Mouse (Mus musculus) G1E (cell line): ENCODE measurements around the gene Hat1. TPM values are rescaled to one million over a fixed set of nuclear protein-coding genes. Genes with fewer than 3 reads are reported as not detected.
A peak's percentile ranks its signal among the peaks of the same experiment; 100 is the strongest.

Experiments
- ATAC-seq: 2 replicates; pipeline ENCODE4 v1.8.0; 2016; ENCODE audit warnings: mild to moderate bottlenecking; ENCODE audit not compliant: insufficient number of reproducible peaks, poor library complexity, low FRiP score, severe bottlenecking; ENCODE audit errors: extremely low read depth
- DNase-seq: peaks from one replicate; pipeline ENCODE4 v3.0.0; 2012; ENCODE audit warnings: low spot score
- H3K27me3 ChIP-seq: 2 replicates; pipeline ENCODE4 v1.6.1; 2012; ENCODE audit warnings: mild to moderate bottlenecking, low read length, inconsistent platforms; ENCODE audit not compliant: insufficient read depth
- H3K36me3 ChIP-seq: replicated peaks from 2 replicates; pipeline ENCODE3; 2012; ENCODE audit warnings: mild to moderate bottlenecking, inconsistent platforms
- H3K4me1 ChIP-seq: 2 replicates; pipeline ENCODE4 v1.6.1; 2012; ENCODE audit warnings: low read depth, low read length, inconsistent platforms, mixed read lengths; ENCODE audit not compliant: insufficient read depth
- H3K4me3 ChIP-seq: 2 replicates; pipeline ENCODE4 v1.5.1; 2012; ENCODE audit warnings: low read depth, mild to moderate bottlenecking, inconsistent platforms, low read length, moderate library complexity, mixed read lengths
- H3K9me3 ChIP-seq: replicated peaks from 2 replicates; pipeline ENCODE4 v1.6.1; 2012; ENCODE audit warnings: inconsistent platforms
- CTCF ChIP-seq: IDR thresholded peaks from 2 replicates; pipeline ENCODE4 v1.5.1; 2012; ENCODE audit warnings: low read depth, low read length, inconsistent platforms, mixed read lengths
- GATA1 ChIP-seq: IDR thresholded peaks from 2 replicates; pipeline ENCODE4 v1.6.1; 2012; ENCODE audit warnings: borderline replicate concordance, low read length, inconsistent platforms, mixed read lengths
- GATA2 ChIP-seq: IDR thresholded peaks from 2 replicates; pipeline ENCODE4 v1.6.1; 2012; ENCODE audit warnings: low read depth, low read length, inconsistent platforms, borderline replicate concordance
- POLR2AphosphoS5 ChIP-seq: IDR thresholded peaks from 2 replicates; pipeline ENCODE4 v1.6.1; 2012; ENCODE audit warnings: low read depth, low read length, inconsistent platforms; ENCODE audit not compliant: insufficient replicate concordance
- TAL1 ChIP-seq: conservative IDR thresholded peaks from 2 replicates; pipeline ENCODE4 v1.6.1; 2012; ENCODE audit warnings: low read depth, low read length, inconsistent platforms, mixed read lengths
- polyA plus RNA-seq: library from polyadenylated mRNA; stranded (reverse); fragments of >175 nt; gene quantifications from 2 replicates; pipeline ENCODE4 v1.2.3, GENCODE M21; 2012
- total RNA-seq, 2 experiments: library from RNA; stranded (forward) in 1 of 2; stranded (reverse) in 1 of 2; fragments of 200-1000 nt in 1 of 2; fragments of >200 nt in 1 of 2; fragmentation: Nextera tagmentation in 1 of 2; gene quantifications; 2 replicates each; pipeline ENCODE4 v1.2.3; 2014 to 2017

Gene Hat1
- total and polyA plus RNA-seq, 3 experiments, result 6.3 to 297 (median 107) TPM

DNA sequence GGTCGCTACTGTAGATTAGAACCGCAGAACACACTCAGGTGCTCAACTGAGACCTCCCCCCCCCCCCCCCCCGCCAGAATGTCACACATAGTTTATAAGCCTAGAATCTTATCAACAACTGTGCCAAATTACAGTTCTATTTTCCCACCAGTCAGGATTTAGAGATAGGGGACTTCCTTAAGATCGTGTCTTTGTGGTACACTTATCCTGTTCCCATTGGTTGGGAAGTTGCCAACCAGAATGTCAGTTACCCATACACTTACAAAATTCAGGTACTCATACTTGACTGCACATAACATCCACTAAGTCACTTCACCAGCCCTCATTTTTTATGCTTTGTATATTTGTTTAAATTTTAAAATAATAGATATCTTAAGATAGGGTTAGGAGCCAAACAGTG is 46.7 kb downstream of the Hat1 start:
- Histone ChIP-seq H3K27me3 (no peaks in the 10 kb centered on the region), H3K4me3 (no peak overlapping the region), H3K9me3 (no peaks in the 10 kb centered on the region), H3K4me1 (no peaks in the 10 kb centered on the region), H3K36me3 (peaks cover 86% of the 10 kb centered on the region)
- TF ChIP-seq POLR2AphosphoS5, result no peak
- no peak for TF ChIP-seq GATA1
- no peak for TF ChIP-seq GATA2
- no peak for TF ChIP-seq TAL1
- no peak for TF ChIP-seq CTCF
- DNase-seq, result no peak
- no peak for ATAC-seq

DNA sequence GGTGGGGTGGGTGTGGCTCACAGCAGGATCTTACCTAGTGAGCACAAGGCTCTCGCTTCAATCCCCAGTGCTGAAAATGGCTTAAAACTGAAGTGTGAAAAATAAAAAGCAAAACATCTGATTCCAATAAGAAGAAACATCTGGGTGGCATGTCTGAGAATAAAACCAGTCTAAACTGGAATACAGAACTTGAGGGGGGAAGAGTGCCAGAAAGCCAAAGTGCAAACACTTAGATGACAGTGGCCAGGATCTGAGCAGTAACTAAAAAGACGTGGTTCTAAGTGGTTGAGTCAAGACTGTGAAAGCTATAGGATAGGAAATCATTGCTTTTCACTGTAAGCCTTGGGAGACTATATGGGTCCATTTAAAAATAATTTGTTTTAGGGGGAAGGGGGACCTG is 54.6 kb downstream of the Hat1 start:
- no peak for TF ChIP-seq POLR2AphosphoS5
- TF ChIP-seq GATA2, result no peak
- TF ChIP-seq GATA1, result no peak
- no peak for TF ChIP-seq TAL1
- no peak for TF ChIP-seq CTCF
- Histone ChIP-seq H3K4me3 (no peak overlapping the region), H3K27me3 (peaks cover 12% of the 10 kb centered on the region), H3K36me3 (peaks cover 37% of the 10 kb centered on the region), H3K9me3 (no peaks in the 10 kb centered on the region), H3K4me1 (no peaks in the 10 kb centered on the region; the same call in 1 of the 2 replicates)
- DNase-seq (no peak), ATAC-seq (no peak)

DNA sequence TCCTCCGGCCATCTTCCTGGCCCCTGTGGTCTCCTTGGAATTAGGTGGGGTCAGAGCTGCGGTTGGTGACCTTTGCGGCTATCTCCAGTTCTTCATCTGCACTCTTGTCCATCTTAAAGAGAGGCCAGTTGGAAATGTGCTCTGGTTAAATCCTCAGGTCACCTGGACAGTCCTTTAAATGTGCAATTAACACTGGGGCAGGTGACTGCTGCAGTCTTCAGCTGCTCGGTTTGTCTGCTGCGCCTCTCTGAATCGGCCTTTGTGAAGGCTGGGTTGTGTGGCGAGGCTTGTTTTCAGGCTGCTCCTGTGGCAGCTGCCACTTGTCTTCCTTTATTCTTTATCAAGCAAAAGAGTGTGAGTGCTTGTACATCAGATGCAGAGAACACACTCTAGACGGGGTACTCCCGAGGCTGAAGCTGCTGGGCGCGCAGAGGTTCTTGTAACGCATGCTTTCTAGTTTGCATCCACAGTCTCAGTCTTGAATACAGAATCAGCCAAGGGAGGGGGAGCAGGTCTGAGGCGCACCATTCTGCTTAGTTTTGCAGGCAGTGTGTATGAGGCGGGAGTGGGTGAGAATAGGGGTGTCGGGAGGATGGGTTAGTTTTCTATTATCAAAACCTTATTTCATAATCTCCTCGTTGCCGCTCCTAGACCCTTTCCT is 56.9 kb downstream of the Hat1 start:
- Histone ChIP-seq H3K9me3 (no peaks in the 10 kb centered on the region), H3K4me1 (peaks cover 5% of the 10 kb centered on the region; the same call in 1 of the 2 replicates), H3K4me3 (no peak overlapping the region), H3K27me3 (peaks cover 12% of the 10 kb centered on the region), H3K36me3 (peaks cover 18% of the 10 kb centered on the region)
- no peak for ATAC-seq
- no peak for TF ChIP-seq GATA2
- no peak for TF ChIP-seq GATA1
- no peak for TF ChIP-seq TAL1
- no peak for TF ChIP-seq POLR2AphosphoS5
- DNase-seq, result no peak

DNA sequence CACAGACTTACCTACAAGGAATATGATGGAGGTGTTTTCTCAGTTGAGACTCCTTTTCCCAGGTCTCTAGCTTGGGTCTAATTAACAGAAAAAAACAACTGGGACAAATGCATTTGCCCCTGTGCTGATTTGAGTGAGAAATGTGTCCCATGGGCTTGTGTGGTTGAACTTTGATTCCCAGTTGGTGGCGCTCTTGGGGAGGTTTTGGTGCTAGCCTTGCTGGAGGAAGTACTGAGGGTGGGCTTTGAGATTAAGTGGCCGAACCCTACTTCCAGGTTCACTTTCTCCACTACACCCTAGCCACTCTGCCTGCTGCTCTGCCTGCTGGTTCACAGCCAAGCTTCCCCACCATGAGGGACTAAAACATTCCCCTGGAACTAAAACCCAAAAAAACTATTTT is 60.8 kb downstream of the Hat1 start:
- no peaks in the 10 kb centered on the region for H3K9me3 ChIP-seq
- no peak overlapping the region for H3K4me3 ChIP-seq
- peaks cover 34% of the 10 kb centered on the region for H3K4me1 ChIP-seq
- no peak for DNase-seq
- no peaks in the 10 kb centered on the region for H3K36me3 ChIP-seq
- TF ChIP-seq TAL1 (no peak), POLR2AphosphoS5 (no peak), GATA2 (no peak), GATA1 (no peak), CTCF (no peak)
- ATAC-seq, result no peak
- H3K27me3 ChIP-seq, result peaks cover 12% of the 10 kb centered on the region

DNA sequence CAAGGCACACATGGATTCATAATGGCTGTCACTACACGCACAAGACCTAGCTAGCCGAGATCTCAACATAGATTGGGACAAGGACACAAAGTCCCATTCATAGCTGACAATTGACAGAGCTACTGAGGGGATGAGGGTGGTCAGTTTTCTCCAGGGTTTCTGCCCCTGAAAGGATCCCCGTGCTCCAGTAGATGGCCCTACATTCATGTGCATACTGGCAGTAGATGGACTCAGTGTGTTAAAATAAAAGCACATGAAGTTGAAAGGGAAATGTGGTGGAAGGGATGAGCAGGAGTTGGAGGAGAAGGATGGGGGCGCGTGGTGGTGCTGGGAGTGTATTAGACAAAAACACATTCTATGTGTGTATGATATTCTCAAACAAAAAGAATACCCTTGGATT is 63.0 kb downstream of the Hat1 start:
- no peak for DNase-seq
- H3K4me1 ChIP-seq, result peaks cover 53% of the 10 kb centered on the region
- no peak overlapping the region for H3K4me3 ChIP-seq
- H3K9me3 ChIP-seq, result no peaks in the 10 kb centered on the region
- H3K36me3 ChIP-seq, result peaks cover 7% of the 10 kb centered on the region
- no peak for TF ChIP-seq CTCF
- no peak for TF ChIP-seq TAL1
- TF ChIP-seq GATA2, result no peak
- no peak for TF ChIP-seq GATA1
- no peak for TF ChIP-seq POLR2AphosphoS5
- H3K27me3 ChIP-seq, result 0 out of 2 replicates have a peak, but pooled peaks cover 6% of the 10 kb centered on the region
- ATAC-seq, result no peak

DNA sequence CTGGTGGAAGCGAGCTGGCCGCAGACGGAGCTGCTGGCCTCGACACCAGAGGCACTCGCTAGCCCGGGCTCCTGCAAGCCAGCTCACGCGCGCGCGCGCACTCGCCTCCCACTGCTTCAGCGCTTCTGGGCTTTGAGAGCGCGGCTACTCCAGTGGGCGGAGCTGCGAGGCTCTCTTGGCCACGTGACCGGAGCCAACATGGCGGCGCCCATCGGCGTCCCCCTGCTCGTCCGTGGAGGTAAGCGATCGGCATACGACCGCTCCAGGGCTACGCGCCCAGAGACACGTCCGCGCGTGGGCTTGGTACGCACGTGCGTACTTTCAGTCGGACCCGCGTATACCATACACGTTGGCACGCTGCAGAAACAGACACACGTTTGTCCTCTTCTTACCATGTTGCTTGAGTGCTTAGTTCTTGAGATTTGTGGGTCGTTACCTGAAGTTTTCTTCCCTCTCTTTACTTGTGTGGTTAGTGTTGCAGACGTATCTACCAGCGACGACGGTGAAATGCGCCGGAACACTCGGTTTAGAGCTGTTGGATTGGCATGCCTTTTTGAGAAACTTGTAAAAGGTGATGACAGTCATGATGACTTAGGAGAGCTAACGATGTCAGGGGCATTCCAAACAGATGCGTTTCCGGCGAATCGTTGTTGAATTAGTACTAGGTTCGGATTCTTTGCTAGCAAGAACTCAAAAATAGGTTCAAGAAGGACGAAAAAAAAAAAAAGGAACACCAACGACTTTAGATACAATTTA is 64.6 kb downstream of the Hat1 start, which contains the start of gene Metap1d:
Gene Metap1d (plus strand): TSS at position 116 of the 756 bp plus-strand sequence.
- H3K27me3 ChIP-seq, result no peaks in the 10 kb centered on the region
- peaks cover 11% of the 10 kb centered on the region for H3K36me3 ChIP-seq
- DNase-seq, result peak; percentile 91
- peak within 1 kb of the TSS; percentile 87 for H3K4me3 ChIP-seq
- H3K9me3 ChIP-seq, result no peaks in the 10 kb centered on the region
- H3K4me1 ChIP-seq, result peaks cover 65% of the 10 kb centered on the region
- peak; percentile 71 for ATAC-seq
- TF ChIP-seq TAL1 (no peak), GATA1 (no peak), POLR2AphosphoS5 (no peak), CTCF (no peak), GATA2 (no peak)
